Mouse (Mus musculus): Measurements from ENCODE around the gene Itga6. TPM values are rescaled to one million over a fixed set of nuclear protein-coding genes. Genes with fewer than 3 reads are reported as not detected.
"Not testable (repeated sequence)": the region's sequence is repeated elsewhere in the genome, so short reads cannot be mapped to it uniquely, and the experiment has no call there.

Gene Itga6
- polyA plus RNA-seq, 1 experiment: 26.0 TPM

DNA sequence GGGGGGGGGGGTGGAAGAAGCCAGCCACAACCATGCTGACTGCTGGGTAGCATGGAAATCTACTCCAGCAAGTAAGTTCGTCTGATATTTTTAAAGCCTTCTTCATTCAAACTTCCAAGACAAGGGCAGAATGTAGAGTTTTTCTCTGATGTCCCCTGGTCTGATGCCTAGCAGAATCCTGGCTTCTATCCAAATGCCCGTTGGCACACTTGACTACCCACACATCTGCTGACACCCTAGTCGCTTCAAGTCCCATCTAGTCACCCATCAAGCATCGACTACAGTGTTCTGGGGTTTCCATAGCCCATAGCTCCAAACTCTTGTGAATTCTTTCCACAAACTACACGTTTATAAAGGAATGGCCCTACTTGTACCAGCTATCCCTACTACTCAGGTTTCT, 36.5 kb upstream of the Itga6 start:
- no peak for DNase-seq
- H3K27ac ChIP-seq (ENCODE audit: insufficient read depth, low read length): no peak overlapping the region
- H3K4me1 ChIP-seq (ENCODE audit: control insufficient read depth, insufficient read depth, low read length): no peaks in the 10 kb centered on the region
- no peak overlapping the region for H3K4me3 ChIP-seq (replicated peaks; ENCODE audit: insufficient read depth, low read depth, low read length)
- H3K27me3 ChIP-seq (ENCODE audit: control insufficient read depth, insufficient read depth, low read length): no peaks in the 10 kb centered on the region
- WGBS: 13% methylated on average over 5 of the region's 5 CpGs
- TF ChIP-seq POLR2A (IDR thresholded peaks at IDR 0.05; ENCODE audit: borderline replicate concordance, insufficient read depth, low read length) (no peak), CTCF (IDR thresholded peaks at IDR 0.05; ENCODE audit: borderline replicate concordance, insufficient read depth, low read depth, low read length) (no peak)

DNA sequence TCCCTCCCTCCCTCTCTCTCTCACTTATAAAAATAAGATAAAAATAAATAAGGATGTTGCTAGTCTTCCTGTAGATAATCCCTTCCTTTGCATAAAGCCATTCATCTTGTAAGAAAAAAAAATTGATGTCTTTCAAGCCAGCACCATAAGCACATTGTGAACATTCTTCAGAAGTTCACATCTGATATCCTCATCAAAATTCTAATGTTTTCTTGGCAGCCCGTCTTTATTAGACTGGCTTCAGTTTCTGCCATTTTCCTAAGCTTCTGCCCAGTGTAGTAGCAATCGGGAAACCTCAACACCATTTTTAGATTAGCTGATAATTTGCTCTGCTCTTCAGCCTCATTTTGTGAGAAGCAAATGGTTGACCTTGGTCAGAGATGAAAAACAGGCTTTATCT, 33.8 kb upstream of the Itga6 start:
- TF ChIP-seq POLR2A (IDR thresholded peaks at IDR 0.05; ENCODE audit: borderline replicate concordance, insufficient read depth, low read length) (no peak), CTCF (IDR thresholded peaks at IDR 0.05; ENCODE audit: borderline replicate concordance, insufficient read depth, low read depth, low read length) (no peak)
- Histone ChIP-seq H3K27me3 (ENCODE audit: control insufficient read depth, insufficient read depth, low read length) (no peaks in the 10 kb centered on the region), H3K4me1 (ENCODE audit: control insufficient read depth, insufficient read depth, low read length) (no peaks in the 10 kb centered on the region), H3K4me3 (replicated peaks; ENCODE audit: insufficient read depth, low read depth, low read length) (no peak overlapping the region), H3K27ac (ENCODE audit: insufficient read depth, low read length) (no peak overlapping the region)
- DNase-seq: no peak
- WGBS: 77% methylated on average over 2 of the region's 2 CpGs

DNA sequence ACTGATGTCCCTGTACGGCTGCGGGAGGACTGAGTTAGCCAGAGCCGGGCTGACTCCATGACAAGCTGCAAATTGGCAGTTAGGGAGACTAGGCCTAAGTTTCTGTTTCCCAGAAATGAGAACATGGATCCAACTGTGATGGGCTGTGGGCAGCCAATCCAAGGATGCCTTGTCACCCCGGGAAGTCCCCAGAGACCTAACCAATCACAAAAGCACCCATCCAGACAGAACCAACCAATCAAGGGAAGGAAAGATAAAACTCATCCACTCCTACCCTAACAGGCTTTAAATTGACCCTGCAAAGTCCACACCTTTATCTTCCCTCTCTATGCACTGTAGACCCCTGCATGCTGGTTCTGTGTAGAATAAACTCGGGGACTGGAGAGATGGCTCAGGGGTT, 31.0 kb upstream of the Itga6 start:
- Histone ChIP-seq H3K4me1 (ENCODE audit: control insufficient read depth, insufficient read depth, low read length) (0 out of 2 replicates have a peak, but pooled peaks cover 3% of the 10 kb centered on the region), H3K27ac (ENCODE audit: insufficient read depth, low read length) (no peak overlapping the region), H3K4me3 (replicated peaks; ENCODE audit: insufficient read depth, low read depth, low read length) (no peak overlapping the region), H3K27me3 (ENCODE audit: control insufficient read depth, insufficient read depth, low read length) (no peaks in the 10 kb centered on the region; the same call in 1 of the 2 replicates)
- no peak for DNase-seq
- 88% methylated on average over 5 of the region's 5 CpGs for WGBS
- TF ChIP-seq CTCF (IDR thresholded peaks at IDR 0.05; ENCODE audit: borderline replicate concordance, insufficient read depth, low read depth, low read length) (no peak), POLR2A (IDR thresholded peaks at IDR 0.05; ENCODE audit: borderline replicate concordance, insufficient read depth, low read length) (no peak)

DNA sequence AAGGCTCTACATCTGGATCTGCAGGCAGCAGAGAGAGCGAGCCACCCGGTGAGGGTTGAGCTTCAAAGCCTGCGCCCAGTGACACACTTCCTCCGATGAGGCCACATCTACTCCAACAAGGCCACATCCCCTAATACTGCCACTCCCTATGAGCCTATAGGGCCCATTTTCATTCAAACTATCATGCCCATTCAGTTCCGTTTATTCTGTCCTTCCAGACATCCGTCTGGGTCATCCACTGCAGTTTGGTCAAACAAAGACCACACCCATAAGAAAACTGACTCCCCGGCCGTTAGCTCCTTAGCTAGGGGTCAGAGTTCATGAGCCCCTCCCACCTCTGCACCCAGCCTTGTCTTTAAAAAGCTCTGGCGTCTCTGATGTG, 26.4 kb upstream of the Itga6 start:
- DNase-seq: no peak
- Histone ChIP-seq H3K27ac (ENCODE audit: insufficient read depth, low read length) (no peak overlapping the region), H3K4me3 (replicated peaks; ENCODE audit: insufficient read depth, low read depth, low read length) (no peak overlapping the region), H3K4me1 (ENCODE audit: control insufficient read depth, insufficient read depth, low read length) (0 out of 2 replicates have a peak, but pooled peaks cover 3% of the 10 kb centered on the region), H3K27me3 (ENCODE audit: control insufficient read depth, insufficient read depth, low read length) (no peaks in the 10 kb centered on the region; the same call in 1 of the 2 replicates)
- TF ChIP-seq POLR2A (IDR thresholded peaks at IDR 0.05; ENCODE audit: borderline replicate concordance, insufficient read depth, low read length) (no peak), CTCF (IDR thresholded peaks at IDR 0.05; ENCODE audit: borderline replicate concordance, insufficient read depth, low read depth, low read length) (no peak)
- 67% methylated on average over 9 of the region's 9 CpGs for whole genome bisulfite sequencing

- Histone ChIP-seq H3K4me3 (replicated peaks; ENCODE audit: insufficient read depth, low read depth, low read length) (no peak overlapping the region), H3K4me1 (ENCODE audit: control insufficient read depth, insufficient read depth, low read length) (0 out of 2 replicates have a peak, but pooled peaks cover 3% of the 10 kb centered on the region), H3K27ac (ENCODE audit: insufficient read depth, low read length) (no peak overlapping the region), H3K27me3 (ENCODE audit: control insufficient read depth, insufficient read depth, low read length) (no peaks in the 10 kb centered on the region; the same call in 1 of the 2 replicates)
- WGBS: 19% methylated on average over 5 of the region's 5 CpGs
- peak in 1 of 2 experiments; percentile 20 for DNase-seq
- no peak for TF ChIP-seq POLR2A (IDR thresholded peaks at IDR 0.05; ENCODE audit: borderline replicate concordance, insufficient read depth, low read length)
- TF ChIP-seq CTCF (IDR thresholded peaks at IDR 0.05; ENCODE audit: borderline replicate concordance, insufficient read depth, low read depth, low read length): no peak
These were observed 25.9 kb upstream of the Itga6 start for GRCm38 (mm10) chr2:71719387-71720034.

GRCm38 (mm10) chr2:71720556-71720955, 24.9 kb upstream of the Itga6 start:
- not testable (repeated sequence) for DNase-seq; H3K4me1 ChIP-seq (ENCODE audit: control insufficient read depth, insufficient read depth, low read length); H3K27ac ChIP-seq (ENCODE audit: insufficient read depth, low read length); H3K4me3 ChIP-seq (replicated peaks; ENCODE audit: insufficient read depth, low read depth, low read length); H3K27me3 ChIP-seq (ENCODE audit: control insufficient read depth, insufficient read depth, low read length)
- WGBS: 69% methylated on average over 2 of the region's 2 CpGs

- WGBS: 93% methylated on average over 5 of the region's 5 CpGs
- Histone ChIP-seq H3K27ac (ENCODE audit: insufficient read depth, low read length) (no peak overlapping the region), H3K27me3 (ENCODE audit: control insufficient read depth, insufficient read depth, low read length) (no peaks in the 10 kb centered on the region; the same call in 1 of the 2 replicates), H3K4me3 (replicated peaks; ENCODE audit: insufficient read depth, low read depth, low read length) (no peak overlapping the region), H3K4me1 (ENCODE audit: control insufficient read depth, insufficient read depth, low read length) (0 out of 2 replicates have a peak, but pooled peaks cover 3% of the 10 kb centered on the region)
- DNase-seq: no peak
- TF ChIP-seq POLR2A (IDR thresholded peaks at IDR 0.05; ENCODE audit: borderline replicate concordance, insufficient read depth, low read length) (no peak), CTCF (IDR thresholded peaks at IDR 0.05; ENCODE audit: borderline replicate concordance, insufficient read depth, low read depth, low read length) (no peak)
These were observed 22.5 kb upstream of the Itga6 start for GRCm38 (mm10) chr2:71722913-71723312.

GRCm38 (mm10) chr2:71723623-71724022, 21.8 kb upstream of the Itga6 start:
- Histone ChIP-seq H3K4me3 (replicated peaks; ENCODE audit: insufficient read depth, low read depth, low read length) (no peak overlapping the region), H3K4me1 (ENCODE audit: control insufficient read depth, insufficient read depth, low read length) (0 out of 2 replicates have a peak, but pooled peaks cover 3% of the 10 kb centered on the region), H3K27ac (ENCODE audit: insufficient read depth, low read length) (no peak overlapping the region), H3K27me3 (ENCODE audit: control insufficient read depth, insufficient read depth, low read length) (no peaks in the 10 kb centered on the region; the same call in 1 of the 2 replicates)
- WGBS: 74% methylated on average over 3 of the region's 3 CpGs
- TF ChIP-seq CTCF (IDR thresholded peaks at IDR 0.05; ENCODE audit: borderline replicate concordance, insufficient read depth, low read depth, low read length): no peak
- TF ChIP-seq POLR2A (IDR thresholded peaks at IDR 0.05; ENCODE audit: borderline replicate concordance, insufficient read depth, low read length): no peak
- DNase-seq: no peak

Measured in cerebellum, adult 2 months (tissue).